Mouse (Mus musculus) lung, postnatal 10 days (tissue): ENCODE data around the gene Ppp1r15a.
"Not testable (repeated sequence)": the region's sequence is repeated elsewhere in the genome, so short reads cannot be mapped to it uniquely, and the experiment has no call there.

Experiments
- DNase-seq: peaks from one replicate; pipeline ENCODE4 v3.0.0; 2021

Gene Ppp1r15a

DNA sequence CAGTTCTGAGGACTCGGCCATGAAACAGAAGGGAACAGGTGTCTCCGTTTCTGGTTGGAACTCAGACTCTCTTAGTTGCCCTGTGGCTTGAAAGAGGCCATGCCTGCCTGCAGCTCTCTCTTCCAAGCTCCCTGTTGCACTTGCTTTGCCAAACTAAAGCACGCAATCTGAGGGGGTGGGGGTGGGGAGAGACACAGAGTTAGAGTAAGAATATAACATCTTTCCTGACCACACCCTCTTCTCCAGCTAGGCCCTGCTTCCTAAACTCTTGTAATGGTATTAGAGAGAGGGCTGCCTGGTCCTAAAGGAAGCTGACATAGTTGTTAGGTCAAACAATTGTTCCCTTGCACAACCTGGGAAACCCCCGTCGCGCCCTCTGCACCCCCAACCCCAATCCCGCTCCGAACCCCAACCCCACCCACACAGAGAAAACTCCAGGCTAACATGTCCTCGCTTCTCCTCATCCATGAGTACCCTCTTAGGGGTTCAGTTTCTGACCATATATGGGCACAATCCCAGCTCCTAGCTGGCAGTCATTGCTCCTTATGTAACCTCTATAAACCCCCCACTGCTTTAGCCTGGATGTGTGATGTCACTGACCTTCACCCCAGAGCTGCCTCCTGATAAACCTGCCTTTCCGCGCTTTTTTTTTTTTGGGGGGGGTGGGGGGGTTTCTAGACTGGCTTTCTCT is 24.9 kb upstream of the Ppp1r15a start:
- no peak for DNase-seq

DNA sequence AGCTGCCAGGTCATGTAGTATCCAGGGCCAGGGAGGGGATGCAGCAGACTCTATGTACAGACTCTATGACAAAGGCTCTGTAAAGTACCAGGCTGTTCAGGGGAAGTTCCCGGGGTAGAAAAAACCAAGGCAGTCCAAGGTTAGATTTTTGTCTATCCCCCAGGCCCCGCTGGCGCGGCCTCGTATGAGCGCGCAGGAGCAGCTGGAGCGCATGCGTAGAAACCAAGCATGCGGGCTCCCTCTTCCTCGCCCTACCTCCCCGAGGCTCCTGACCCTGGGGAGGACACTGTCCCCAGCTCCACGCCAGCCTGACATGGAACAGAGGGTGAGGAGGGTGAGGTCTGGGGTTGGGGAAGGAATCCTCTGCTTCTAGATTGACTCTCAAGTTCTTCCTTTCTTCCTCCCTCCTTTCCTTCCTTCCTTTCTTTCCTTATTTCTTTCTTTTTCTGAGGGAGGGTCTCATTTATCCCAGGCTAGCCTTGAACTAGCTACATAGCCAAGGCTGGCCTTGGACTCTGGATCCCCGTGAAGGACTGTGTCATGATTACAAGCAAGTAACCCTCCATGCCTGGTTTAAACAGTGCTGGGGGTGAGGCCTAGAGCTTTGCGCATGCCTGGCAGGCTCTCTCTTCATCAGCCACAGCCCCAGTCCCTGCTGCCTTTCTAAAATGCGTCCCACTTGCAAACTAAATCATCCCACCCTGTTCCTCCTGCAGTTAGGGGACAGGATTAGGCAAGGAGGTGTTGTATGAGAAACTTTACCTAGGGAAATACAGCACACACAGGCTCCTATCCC is 23.8 kb upstream of the Ppp1r15a start:
- DNase-seq, result no peak

DNA sequence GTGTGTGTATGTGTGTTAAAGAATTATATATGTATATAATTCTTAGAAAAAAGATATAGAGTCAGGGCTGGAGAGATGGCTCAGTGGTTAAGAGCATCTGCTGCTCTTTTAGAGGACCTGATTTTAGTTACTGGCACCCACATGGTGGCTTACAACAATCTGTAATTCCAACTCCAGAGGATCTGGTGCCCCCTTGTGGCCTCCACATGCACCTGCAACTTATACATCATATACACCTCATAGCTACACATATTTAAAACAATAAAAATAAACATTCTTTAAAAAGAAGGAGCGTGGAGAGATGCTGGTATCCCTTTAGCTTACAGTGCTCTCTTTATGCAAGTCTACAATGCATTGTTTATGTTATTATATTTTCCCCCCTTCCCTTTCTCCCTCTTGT is 18.5 kb upstream of the Ppp1r15a start:
- DNase-seq, result no peak

DNA sequence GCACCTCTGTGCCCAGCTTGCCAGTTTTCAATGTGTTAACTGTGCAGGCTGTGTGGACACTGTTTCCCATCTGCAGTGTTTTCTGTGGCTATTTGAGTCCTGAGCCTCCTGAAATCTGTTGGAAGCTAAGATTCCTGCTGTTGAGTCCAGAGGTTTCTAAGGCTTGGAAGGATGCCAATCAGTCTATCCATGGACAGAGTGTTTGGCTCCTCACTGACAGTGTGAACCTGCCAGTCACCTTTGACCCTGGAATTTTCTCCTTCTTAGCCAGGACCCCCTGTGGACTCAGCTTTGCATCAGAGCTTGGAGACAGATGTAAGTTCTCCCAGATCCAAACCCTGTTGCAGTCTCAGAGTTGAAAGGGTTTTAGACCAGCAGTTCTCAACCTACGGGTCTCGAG is 14.1 kb upstream of the Ppp1r15a start:
- DNase-seq, result no peak

DNA sequence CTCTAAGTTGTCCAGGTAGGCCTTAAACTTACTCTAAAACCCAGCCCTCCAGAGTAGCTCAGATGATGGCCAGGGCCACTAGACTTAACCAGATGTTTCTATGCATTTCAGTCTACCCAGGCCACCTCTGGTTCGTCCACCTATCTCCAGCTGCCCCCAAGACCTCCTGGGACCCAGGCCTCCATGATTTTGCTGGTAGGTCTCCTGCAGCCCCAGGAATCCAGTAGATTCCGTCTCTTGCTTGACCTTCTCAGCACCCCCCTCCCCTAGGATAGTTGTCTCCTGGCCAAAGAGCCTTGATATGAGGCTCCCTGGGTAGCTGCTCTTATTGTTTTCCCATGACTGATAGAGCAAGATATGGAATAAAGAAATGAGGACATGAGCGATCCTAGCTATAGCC is 13.0 kb upstream of the Ppp1r15a start:
- no peak for DNase-seq

DNA sequence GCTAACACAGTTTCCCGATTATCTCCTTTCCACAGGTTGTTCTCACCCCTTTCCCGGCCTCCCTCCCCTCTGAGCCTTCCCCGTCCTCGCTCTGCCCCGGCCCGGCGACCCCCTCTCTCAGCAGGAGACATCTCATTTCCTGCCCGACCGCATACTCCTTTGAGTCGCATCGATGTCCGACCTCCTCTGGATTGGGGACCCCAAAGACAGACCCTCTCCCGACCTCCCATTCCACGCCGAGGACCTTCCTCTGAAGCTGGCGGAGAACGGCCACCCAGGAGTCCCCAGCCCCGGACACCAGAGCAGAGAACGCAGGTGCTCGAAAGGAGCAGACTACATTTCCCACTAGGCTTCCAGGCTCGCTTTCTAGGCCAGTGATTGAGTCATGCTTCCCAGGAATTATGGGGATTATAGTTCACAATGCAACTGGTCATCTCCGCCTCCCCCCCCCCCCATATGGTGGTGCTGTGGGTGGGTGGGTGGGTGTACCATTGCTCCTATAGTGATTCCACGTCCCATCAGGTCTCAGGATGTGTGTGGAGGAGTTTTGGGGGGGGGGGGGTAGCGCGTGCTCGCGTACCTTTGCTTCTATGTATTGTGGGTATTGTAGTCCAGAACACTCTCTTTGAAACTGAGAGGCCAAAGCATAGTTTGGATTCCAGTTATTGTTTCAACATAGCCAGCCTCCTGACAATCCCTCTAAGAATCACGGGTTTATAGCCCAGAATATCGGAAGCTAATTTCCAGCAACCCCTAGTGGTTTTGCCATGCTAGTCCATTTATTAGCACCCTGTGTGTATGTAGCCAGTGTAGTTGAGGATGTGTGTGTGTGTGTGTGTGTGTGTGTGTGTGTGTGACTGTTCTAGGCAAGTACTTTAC is 12.3 kb upstream of the Ppp1r15a start:
- DNase-seq, result peak; percentile 71

DNA sequence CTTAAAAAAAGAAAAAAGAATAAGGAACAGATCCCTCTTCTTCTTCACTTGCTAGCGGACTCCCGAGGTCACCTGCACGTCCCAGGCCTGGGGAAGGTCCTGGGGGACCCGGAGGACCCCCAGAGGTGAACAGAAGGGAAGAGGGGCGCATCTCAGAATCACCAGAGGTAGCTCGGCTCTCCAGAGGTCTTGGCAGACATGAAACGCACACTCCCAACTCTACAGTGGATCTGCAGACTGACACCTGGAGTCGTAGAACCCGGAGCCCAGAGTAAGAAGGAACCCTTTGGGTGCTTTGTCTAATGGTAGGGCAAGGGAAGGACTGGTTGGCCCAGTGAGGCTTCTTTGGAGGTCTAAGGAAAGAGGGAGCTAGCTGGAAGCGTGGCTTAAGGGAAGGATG is 11.5 kb upstream of the Ppp1r15a start:
- no peak for DNase-seq

DNA sequence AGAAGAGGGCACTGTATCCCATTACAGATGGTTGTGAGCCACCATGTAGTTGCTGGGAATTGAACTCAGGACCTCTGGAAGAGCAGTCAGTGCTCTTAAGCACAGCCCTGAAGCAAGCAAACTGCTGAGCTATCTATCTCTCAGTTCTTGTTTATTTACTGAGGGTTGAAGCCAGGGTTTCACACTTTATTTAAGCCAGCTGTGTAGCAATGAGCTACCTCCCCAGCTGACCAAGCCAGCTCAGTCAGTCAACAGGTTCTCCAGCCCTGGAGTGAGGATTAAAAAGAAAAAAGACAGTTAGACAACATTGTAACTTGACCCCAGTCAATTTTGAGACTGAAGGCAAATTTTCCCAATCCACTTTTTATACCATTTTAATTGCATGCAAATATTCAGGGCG is 9.6 kb upstream of the Ppp1r15a start:
- DNase-seq, result no peak

DNA sequence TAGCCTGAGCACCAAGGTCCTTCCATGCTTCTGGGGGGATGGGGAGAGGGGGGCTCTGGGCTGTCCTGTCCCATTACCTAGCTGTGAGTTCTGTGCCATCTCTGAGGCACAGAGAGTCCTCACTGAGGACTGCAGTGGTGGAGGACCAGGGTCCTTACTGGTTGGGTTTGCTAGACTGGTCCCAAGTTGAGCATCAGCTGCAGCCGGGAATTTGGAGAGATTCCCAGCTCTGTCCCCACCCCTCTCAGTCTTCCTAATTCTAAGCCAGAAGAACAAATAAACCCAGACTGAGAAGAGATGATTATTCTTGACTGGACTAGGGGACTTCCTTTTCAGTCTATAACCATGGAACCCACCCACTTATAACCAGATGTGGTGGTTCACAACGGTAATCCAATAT is 4.6 kb upstream of the Ppp1r15a start:
- peak; percentile 60 for DNase-seq

DNA sequence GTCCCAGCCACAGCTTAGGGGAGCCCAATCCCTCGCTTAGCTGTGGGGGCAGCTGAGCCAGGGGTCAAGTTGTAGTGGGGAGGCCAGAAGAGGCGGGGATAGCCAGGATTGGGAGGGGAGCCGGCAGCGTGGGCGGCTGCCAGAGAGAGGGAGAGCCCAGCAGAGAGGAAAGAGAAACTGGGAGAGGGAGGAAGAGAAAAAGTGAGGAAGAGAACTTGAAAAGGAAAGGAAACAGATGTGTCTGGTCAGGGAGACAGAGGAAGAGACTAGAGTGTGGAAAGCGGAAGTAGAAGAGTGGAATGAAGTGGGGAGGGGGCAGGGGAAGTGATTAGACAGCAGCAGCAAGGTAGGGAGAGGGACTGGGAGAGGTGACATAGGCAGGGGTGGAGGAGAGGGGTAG is 3.4 kb upstream of the Ppp1r15a start:
- peak; percentile 57 for DNase-seq

DNA sequence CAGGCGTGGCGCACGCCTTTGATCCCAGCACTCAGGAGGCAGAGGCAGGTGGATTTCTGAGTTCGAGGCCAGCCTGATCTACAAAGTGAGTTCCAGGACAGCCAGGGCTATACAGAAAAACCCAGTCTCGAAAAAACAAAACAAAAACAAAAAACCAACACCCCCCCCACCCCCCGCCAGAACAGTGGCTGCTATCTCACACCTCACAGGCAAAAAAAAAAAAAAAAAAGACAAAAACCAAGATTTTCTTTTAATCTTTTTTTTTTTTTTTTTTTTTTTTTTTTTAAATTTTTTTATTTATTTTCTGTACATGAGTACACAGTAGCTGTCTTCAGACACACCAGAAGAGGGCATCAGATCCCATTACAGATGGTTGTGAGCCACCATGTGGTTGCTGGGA is 1.1 kb upstream of the Ppp1r15a start:
- DNase-seq, result not testable (repeated sequence)

DNA sequence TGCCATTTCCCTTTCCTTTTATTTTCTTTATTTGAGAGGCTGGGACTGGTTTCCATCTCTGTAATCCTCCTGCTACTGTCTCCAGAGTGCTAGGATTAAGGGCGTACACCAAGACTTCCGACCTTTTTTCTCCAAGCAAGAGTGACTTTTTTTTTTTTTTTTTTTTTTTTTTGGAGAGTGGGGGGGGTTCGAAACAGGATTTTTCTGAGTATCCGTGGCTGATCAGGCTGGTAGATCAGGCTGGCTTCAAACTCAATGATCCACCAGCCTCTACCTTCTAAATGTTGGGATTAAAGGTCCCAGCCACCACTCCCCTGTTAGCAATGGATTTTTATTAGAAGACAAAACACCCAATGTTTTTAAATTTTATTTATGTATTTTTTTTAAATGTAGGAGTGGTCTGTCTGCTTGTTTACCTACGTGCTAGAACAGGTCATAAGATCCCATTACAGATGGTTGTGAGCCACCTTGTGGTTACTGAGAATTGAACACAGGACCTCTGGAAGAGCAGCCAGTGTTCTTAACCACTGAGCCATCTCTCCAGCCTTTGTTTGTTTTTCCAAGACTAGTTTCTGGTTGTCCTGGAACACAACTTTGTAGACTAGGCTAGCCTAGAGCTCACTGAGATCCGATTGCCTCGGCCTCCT is 529 bp upstream of the Ppp1r15a start:
- peak; percentile 33 for DNase-seq

DNA sequence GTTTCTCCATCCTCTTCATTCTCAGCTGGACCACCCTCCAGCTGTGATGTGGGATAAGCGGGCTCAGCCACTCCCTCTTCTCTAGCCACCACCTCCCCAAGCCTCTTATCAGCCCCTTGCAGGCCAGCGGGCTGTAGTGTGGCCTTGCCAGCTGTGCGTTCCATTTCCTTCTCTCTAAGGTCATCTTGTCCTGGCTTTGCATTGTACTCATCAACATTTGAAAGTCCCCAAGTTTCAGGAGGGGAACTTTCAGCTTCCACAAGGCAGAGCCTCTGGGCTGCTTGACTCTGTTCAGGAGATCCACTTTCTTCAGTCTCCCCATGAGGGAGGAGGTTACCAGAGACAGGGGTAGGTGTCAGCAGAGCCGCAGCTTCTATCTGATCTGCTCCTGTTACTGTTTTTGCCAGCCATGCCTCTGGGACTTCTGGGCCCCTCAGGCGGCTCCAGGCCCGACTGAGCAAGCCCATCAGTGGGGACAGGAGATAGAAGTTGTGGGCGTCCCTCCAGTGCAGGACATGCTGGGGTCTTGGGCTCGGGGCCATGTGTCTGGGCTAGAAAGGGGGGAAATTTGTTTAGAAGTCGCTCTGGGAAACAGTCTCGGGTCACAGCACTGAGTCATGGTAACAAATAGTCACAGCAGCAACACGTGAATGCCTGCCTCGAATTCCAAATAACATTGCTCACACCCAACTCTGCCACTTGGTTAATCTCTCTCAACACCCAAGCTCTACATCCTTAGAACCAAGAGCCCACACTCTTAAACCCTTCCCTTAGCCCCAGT is 1.0 kb downstream of the Ppp1r15a start:
- DNase-seq, result peak; percentile 46

DNA sequence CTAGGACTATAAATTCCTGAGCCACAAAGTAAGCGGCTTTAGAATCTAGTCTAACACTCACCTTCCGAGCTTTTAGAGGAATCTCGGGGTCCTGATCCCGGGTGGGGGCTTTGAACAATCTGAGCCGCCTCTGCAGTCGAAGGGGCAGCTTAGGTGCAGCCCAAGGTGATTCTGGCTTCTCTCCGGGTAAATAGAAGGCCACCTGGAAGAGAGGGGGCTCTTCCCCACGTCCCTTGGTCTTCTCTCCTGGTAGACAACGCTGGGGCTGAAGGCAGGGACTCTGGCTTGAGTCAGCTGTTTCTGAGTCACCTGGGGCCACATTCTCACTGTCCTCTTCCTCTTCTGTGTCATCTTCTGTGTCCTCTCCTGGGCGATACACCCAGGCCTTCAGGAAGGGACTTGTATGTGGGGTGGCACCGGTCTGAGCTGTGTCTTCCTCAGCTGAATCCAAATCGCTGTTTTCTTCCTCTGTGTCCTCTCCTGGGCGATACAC is 2.3 kb downstream of the Ppp1r15a start:
- no peak for DNase-seq

DNA sequence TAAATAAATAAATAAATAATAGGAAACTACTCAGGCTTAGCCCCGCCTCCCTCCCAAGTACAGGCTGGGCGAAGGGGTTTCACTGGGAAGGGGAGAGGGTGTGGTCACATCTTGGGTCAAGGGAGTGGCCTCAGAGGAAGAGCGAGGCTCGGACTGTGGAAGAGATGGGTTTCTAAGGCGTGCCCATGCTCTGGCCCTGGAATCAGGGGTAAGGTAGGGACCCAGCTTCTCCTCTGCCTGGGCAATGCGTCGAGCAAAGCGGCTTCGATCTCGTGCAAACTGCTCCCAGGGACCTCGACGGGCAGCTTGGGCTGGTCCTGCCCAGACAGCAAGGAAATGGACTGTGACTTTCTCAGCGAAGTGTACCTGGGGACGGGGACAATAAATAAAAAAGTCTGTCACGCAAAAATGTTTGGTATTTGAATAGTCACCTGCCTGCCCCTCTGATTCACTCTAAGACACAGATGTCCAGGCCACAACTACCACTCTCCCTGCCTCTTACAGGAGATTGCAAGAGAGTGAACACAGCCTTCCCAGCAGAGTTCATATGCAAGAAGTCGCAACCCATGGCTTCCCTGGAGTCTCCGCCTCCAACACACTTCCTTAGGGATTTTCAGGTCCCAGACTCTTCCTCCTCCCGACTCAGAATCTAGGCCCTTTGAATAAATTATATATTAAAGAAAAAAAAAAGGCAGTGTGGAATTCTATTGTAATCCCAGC is 3.0 kb downstream of the Ppp1r15a start:
- DNase-seq, result no peak

DNA sequence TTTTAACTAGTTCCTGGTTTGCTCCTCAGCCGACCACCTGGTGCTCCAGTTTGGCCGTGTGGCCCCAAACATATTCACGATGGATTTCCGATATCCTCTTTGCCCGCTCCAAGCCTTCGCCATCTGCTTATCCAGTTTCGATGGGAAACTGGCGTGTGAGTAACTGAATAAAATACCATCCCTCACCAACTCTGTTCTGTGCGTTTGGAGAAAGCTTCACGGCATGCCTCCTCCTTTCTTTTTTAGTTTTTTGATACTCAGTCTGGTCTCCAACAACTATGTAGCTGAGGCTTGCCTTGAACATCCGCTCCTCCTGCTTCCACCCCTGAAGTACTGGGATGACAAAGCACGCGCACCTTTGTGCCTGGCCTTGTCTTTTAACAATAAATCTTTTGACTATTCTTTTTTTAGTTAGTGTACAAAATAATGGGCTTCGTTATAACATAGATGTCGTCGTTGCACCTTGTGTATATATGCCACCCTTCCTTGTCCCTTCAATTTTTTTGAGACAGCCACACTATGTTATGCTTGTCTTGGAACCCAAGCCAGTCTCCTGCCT is 3.8 kb downstream of the Ppp1r15a start:
- DNase-seq, result no peak

DNA sequence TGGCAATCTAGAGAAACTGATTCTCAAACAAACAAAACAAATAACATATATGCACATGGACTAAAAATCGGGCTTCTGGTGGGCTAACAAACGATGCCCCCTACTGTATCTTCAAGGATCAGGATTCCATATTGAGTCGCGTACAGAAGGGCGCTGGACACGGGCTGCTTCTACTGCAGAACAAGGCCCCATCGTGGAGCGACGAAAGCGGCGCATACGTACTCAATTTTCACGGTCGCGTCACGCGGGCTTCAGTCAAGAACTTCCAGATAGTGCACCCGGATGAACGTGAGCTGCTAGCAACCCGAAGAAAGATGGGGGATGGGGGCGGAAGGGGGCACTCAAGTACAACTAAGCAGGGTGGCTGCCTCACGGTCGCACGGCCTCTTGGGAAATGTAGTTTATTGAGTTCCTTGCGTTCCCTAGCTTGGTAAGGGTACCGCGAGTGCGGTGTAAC is 4.3 kb downstream of the Ppp1r15a start:
- peak; percentile 95 for DNase-seq

DNA sequence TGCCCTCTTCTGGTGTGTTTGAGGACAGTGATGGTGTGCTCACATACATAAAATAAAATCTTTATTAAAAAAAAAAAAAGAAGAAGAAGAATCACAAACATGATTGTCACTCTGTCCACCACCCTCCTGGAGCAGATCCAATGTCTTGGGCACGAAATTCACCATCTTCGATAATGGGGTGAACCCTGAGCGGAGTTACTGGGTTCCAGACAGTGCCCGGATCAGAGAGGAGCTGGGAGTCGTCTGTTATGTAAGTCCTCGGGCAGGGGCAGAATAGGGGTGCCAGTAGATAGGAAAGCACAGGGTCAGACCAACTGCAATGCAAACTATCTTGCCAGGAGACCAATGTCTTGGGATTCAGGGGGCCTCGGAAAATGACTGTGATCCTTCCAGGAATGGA is 5.5 kb downstream of the Ppp1r15a start:
- DNase-seq, result no peak

DNA sequence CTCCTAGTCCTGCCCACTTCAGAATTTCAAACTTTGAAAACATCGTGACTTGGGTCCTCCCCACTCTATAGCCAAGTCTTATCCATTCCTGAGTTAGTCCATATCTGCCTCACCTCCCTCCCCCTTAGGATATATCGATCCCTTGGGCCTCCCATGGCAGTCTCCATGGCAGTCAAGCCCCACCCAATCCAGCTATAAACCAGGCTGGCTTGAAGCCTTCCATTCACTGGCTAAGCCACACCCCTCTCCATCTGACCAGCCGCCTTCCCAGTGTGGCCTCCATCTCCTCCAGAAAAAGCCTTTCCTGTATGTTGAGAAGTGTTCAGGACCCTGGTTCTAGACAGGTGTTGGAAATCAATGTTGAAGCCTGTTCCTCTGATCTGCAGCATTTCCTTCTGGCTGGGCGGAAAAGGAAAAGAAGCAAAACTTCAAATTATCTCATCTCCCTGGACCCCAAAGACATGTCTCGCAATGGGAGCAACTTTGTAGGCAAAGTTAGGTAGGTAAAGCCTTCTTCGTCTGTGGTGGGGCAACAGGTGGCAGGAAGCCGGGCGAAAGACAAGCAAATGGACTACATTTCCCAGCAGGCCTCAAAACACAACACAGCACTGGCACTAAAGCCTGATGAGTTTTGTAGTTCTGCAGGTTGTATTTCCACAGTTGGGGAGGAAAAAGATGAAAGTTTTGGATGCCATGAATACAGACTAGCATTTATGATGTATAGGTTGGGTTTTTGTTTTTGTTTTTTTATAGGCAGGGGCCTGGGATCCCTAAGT is 6.5 kb downstream of the Ppp1r15a start:
- no peak for DNase-seq

DNA sequence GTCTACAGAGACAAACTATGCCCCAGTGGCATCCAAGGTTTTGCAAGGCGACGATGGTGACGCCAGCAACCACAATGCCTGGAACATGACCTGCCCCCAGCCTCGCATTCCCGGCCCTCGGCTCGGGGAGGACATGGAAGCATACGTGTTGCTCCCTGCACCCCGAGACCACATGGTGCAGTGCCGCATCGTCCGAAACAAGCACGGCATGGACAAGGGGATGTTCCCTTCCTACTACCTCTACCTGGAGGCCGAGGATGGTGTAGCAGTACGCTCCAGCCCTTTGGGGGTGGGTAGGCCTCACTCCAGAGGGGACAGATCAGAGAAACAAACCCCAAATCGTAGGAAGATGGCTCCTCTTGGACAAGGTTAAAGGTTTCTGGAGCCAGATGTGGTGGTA is 7.5 kb downstream of the Ppp1r15a start:
- DNase-seq, result no peak
